Mouse (Mus musculus): ENCODE measurements at regions not wholly inside any gene's neighbourhood (a gene's known extent, or its start where the extent isn't known, plus 50 kb on each side); places are given as distances from the start of the nearest gene placed in this dataset.
"Not testable (repeated sequence)": the region's sequence is repeated elsewhere in the genome, so short reads cannot be mapped to it uniquely, and the experiment has no call there.

DNA sequence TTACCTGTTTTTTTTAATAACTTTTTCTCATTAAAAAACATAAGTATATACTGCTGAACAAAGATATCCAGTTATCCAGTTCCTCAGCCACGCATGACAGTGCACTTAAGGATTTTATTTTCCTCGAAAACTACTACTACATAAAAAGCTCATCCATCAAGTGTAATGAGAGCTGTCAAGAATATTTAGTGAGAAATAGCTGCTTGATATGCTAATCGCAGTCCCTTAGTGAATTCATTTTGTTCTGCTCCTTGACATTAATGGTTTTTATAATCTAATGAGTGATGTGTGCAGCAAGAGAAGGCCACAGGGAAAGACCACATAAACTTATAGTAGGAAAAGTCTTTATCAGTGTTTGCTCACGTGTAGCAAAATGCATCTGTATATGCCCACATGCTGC is 754.0 kb upstream of the Slc39a10 start:
- DNase-seq (ENCODE audit: low spot score in 2 of 2): no peak
- no peak overlapping the region for H3K27ac ChIP-seq
- TF ChIP-seq CTCF (conservative IDR thresholded peaks at IDR 0.05): no peak
- H3K4me3 ChIP-seq: no peak overlapping the region

DNA sequence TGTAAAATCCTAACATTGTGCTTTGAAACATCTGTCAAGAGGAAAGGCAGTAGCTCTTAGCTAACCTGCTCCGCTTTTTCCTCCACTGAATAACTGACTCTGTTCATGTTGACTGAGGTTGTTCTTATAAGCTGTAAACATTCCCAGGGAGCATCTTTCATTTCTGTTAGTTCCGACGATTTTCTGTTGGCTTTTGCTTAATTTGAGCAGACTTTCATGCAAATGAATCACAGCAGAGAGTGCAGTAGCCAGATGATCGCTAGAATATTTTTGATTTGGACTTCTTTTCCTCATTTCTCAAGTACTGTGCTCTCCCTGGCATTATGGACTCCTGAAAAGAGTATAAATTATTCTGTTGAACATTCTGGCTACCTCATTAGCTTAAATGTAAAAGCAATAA is 713.9 kb upstream of the Slc39a10 start:
- DNase-seq (ENCODE audit: low spot score in 2 of 2): no peak
- no peak overlapping the region for H3K4me3 ChIP-seq
- H3K27ac ChIP-seq: no peak overlapping the region
- TF ChIP-seq CTCF (conservative IDR thresholded peaks at IDR 0.05): no peak

DNA sequence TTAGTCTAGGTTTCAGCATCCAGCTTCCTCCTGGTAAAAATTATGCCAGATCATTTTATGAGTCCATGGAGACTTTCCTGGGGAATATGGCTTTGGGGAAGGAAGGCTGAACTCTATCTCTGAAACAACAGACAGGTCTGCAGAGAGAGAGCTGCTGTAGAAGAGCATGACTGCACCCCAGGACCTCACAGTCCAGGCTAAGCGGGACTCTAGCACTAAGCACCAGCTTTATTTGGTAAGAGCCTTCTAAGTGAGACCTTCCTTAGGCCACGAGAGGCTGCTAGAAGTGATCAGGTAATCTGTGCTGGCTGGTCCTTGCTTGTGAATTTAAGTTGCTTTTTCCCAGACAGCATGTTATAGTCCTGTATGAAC is 711.3 kb upstream of the Slc39a10 start:
- no peak overlapping the region for H3K4me3 ChIP-seq
- DNase-seq (ENCODE audit: low spot score in 2 of 2): no peak
- H3K27ac ChIP-seq: no peak overlapping the region
- no peak for TF ChIP-seq CTCF (conservative IDR thresholded peaks at IDR 0.05)

DNA sequence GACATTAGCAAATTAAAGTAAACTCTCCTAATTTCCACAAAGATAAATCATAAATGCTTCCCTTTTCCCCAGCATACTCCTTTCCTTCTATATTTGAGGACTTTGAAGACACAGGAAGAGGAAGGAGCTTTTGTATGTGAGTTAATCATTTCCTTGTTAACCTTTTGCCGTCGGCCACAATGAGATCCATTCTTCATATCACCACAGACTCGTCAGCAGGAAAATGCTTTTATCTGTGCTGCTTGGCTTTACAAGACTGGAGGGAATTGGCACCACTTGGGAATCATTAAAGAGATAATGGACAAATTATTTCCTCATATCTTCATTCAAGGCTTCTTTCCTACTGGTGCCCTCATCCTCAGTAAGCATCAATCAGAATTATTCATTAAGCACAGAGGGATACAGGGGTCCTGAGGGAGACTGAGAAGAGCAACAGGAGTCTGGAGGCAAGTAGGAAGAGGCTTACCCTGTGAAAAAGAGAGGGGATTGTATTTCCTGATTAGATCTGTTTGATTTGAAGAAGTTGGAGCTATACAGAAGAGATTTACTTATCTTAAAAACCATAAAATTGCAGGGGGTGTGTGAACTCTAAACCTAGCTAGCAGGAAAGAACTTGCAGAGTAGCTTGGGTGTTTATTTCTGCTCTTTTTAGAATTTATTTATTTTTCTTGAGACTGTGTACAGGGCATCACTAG is 710.8 kb upstream of the Slc39a10 start:
- DNase-seq (ENCODE audit: low spot score in 2 of 2): no peak
- no peak for TF ChIP-seq CTCF (conservative IDR thresholded peaks at IDR 0.05)
- Histone ChIP-seq H3K4me3 (no peak overlapping the region), H3K27ac (no peak overlapping the region)

DNA sequence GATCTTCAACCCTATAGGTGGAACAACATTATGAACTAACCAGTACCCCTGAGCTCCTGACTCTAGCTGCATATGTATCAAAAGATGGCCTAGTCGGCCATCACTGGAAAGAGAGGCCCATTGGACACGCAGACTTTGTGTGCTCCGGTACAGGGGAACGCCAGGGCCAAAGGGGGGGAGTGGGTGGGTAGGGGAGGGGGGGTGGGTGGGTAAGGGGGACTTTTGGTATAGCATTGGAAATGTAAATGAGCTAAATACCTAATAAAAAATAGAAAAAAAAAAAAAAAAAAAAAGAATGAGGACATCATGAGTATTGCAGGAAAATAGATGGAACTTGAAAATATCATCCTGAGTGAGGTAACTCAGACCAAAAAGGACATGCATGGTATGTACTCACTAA is 701.0 kb upstream of the Slc39a10 start:
- not testable (repeated sequence) for DNase-seq (ENCODE audit: low spot score in 2 of 2); H3K4me3 ChIP-seq; H3K27ac ChIP-seq

DNA sequence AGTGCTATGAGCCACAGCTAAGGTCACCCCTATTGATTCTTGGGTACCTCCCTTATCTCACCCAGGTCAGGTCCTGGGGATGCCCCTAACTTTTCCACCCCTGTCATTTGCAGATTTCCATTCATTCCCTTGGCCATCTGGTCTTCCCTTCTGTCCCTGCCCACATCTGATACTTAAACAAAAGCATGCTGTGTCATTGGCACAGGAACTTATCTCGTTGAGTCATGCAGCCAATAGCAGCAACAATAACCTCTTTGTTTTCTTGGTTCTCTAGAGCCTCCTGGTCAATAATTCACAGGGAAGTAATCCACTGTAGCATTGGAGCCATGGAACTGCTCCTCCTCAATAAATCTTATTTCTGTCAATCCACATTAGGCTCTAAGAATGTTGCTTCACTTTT is 653.0 kb upstream of the Slc39a10 start:
- no peak for DNase-seq (ENCODE audit: low spot score in 2 of 2)
- no peak overlapping the region for H3K27ac ChIP-seq

DNA sequence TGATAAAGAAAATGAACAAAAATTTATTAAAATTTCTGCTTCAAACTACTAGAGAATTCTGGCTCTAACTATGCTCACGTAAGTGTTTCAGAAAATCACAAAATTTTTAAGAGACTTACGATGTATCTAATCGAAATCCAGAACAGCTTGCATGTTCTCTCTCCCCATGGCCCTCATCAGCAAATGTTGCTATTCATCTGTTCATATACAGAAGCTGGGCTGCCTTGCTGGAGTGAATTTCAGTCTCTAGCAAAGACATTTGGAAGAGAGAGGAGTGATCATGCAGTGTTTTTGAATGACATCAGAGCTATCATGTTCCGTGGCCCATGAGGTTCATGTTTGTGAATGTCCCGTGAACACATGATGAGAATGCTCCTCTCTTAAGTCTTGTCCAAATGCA is 618.8 kb upstream of the Slc39a10 start:
- TF ChIP-seq CTCF (conservative IDR thresholded peaks at IDR 0.05): no peak
- peak overlapping the region; percentile 12; the same call in 1 of the 2 replicates for H3K27ac ChIP-seq
- H3K4me3 ChIP-seq: no peak overlapping the region
- peak; percentile 29 to 46 for DNase-seq (ENCODE audit: low spot score in 2 of 2)

More for the DNA sequence above, 653.0 kb upstream of the Slc39a10 start:
- no peak for TF ChIP-seq CTCF (conservative IDR thresholded peaks at IDR 0.05)
- H3K4me3 ChIP-seq: no peak overlapping the region

DNA sequence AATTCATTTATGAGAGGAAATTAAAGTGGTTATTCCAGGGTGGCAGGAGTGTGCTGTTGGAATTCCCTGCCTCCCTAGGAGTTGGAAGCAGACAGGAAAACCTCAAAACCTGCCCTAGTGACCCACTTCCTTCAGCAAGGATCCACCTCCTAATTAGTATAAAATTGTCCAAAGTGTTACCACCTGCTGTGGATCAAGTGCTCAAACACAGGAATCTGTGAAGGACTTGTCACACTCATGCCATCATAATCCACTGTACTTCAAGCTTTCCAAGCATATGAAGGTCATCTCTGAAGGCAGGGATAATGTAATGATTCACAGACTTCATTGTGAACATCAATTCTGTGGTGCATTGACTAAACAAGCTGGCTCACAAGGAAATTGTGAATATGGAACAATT is 615.1 kb upstream of the Slc39a10 start:
- TF ChIP-seq CTCF (conservative IDR thresholded peaks at IDR 0.05): no peak
- no peak for DNase-seq (ENCODE audit: low spot score in 2 of 2)
- no peak overlapping the region for H3K27ac ChIP-seq
- H3K4me3 ChIP-seq: no peak overlapping the region

DNA sequence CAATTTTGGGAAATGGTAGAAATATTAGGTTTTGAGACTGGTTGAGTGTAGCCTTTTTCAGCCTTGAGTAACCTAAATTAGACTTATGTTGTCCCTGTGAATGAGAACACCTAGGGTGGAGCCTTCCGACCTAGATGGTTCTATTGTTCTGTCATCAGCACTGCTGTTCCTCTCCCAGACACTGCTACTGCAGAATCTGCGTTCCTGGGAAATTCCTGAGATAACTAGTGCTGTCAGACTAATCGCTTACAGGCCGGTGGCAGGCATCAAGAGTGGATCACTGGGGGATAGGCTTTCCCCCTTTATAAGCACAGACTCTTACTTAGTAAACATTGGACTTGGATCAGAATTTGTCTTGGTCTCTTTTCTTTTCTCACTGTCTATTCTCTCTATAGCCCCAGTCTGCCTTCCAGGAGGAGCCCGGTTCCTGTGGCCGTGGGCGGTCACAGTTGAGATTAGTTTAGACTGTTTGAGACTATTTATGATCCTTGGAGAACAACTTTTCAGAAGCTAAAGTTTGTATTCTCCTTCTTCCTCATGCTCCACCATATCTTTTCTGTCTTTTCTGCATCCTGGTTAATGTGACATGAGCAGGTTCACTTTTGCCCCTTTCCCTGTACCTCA is 596.0 kb upstream of the Slc39a10 start:
- TF ChIP-seq CTCF (conservative IDR thresholded peaks at IDR 0.05): no peak
- Histone ChIP-seq H3K4me3 (no peak overlapping the region), H3K27ac (no peak overlapping the region)
- DNase-seq (ENCODE audit: low spot score in 2 of 2): no peak

DNA sequence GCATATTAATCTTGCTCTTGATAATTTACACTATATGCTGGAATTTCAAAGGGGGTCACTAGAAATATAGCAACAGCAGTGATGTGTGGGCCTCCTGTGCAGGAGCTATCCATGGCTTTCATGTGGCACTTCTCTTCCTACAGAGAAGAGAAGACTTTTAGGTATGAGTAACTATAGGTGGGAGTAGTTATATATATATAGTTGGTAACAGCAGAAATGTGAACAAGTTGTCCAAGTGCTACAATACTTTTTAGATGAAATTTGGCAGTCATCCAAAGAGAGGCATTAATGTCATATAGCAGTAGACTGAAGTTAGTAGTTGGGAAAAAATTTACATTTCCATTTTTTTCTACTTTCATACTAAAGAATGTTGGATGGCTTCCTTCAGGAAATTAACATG is 593.4 kb upstream of the Slc39a10 start:
- no peak for TF ChIP-seq CTCF (conservative IDR thresholded peaks at IDR 0.05)
- H3K4me3 ChIP-seq: no peak overlapping the region
- H3K27ac ChIP-seq: no peak overlapping the region
- DNase-seq (ENCODE audit: low spot score in 2 of 2): no peak

DNA sequence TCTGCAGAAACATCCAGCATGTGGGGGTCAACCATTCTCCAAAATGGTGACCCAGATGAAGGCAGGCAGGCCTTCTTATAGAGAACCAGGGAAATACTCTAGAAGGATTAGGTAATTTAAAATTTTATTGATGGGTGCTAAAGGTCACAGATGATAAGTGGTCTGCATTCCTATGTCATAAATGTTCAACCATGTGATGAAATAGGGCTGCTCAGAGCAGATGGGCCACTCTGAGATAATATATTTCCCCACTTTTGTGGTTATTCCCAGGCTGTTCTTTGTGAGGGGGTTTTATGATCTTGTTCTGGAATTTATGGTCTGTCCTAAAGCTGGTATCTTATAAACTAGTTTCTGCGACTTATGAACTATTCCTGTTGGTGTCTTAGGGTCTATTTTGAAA is 586.4 kb upstream of the Slc39a10 start:
- no peak overlapping the region for H3K4me3 ChIP-seq
- TF ChIP-seq CTCF (conservative IDR thresholded peaks at IDR 0.05): no peak
- H3K27ac ChIP-seq: no peak overlapping the region
- DNase-seq (ENCODE audit: low spot score in 2 of 2): no peak

DNA sequence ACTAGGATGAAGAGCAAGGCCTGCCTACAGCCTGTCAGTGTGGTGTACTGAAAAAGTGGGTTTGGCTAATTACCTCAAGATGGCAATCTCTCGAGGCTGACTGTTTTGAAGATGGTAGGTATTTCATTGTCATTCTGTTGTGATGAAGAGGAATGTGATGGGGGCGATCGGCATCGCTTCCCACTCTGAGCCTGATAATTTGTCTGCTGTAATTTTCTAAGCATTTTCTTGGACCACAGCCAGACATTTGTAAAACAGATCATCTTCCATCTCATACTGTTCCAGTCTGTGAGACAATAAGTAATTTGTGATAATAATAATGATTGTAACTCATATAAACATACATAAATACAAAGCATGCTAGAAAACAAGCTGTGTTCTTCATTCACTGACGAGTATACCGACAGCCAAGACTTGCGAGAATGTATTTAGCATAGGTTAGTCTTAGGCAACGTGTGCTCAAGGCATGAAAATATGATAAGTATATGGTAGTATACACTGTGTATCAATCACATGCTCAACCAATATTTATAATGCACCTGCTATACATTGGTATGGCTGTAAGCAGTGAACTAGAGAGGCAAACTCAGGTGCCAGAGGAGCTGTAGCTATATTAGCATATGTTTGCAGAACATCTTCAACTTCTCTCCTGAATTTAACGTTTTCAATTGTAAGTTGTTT is 574.1 kb upstream of the Slc39a10 start:
- no peak overlapping the region for H3K27ac ChIP-seq
- no peak overlapping the region for H3K4me3 ChIP-seq
- DNase-seq (ENCODE audit: low spot score in 2 of 2): no peak
- no peak for TF ChIP-seq CTCF (conservative IDR thresholded peaks at IDR 0.05)

DNA sequence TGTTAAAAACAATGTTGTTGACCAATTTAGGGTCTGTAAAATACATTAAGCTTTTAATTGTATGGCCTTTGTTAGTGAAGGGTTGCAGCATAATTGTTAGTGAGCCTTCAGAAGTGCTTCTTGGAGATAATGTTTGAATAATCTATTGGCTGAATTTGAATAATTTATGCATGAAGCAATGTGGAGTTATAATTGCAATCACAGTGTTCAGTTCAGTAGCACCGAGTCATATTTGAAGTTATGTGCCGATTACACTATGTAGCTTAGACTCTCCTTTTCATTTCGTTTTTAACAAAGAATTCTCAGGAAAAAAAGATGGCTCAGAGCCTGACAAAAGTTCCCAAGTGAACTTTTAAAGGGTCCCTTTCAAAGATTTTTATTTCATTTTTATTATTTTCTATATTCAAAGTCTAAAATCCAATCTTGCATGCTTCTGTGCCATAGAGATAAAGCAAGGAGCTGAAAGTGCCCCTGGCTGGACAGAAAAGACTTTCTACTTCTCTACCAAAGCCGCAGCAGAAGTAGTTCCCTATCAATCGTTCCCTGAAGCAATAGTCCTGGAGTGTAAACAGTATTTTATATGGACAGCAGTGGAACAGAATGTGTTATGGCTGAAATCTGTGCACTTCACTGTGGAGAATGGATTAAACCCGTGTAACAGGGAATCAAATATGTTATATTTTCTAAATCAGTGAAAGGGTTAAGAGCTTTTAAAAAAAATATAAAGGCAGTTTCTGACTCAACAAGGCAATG is 556.3 kb upstream of the Slc39a10 start:
- H3K4me3 ChIP-seq: no peak overlapping the region
- TF ChIP-seq CTCF (conservative IDR thresholded peaks at IDR 0.05): no peak
- DNase-seq (ENCODE audit: low spot score in 2 of 2): no peak
- H3K27ac ChIP-seq: no peak overlapping the region
